Mouse (Mus musculus) adrenal gland, postnatal 0 days (tissue): Measurements from ENCODE around the gene Col20a1. TPM values are rescaled to one million over a fixed set of nuclear protein-coding genes. Genes with fewer than 3 reads are reported as not detected.

Source experiments
- polyA plus RNA-seq: library from polyadenylated mRNA; unstranded; fragments of >200 nt; fragmentation: Nextera tagmentation; extraction: Ambion mirVana; gene quantifications from 2 replicates; pipeline ENCODE4 v1.2.1, GENCODE M21; 2015

The Col20a1 gene
- polyA plus RNA-seq = 2.3 and 3.7 TPM in 2 replicates

GRCm38 (mm10) chr2:180986449-180986848 is at the start of gene Col20a1:
Gene Col20a1, plus strand, starts transcription at chr2:180986535.

GRCm38 (mm10) chr2:180954061-180955047 is 32.0 kb upstream of the Col20a1 start, which contains the start of gene Nkain4:
Gene Nkain4, minus strand, starts transcription at chr2:180954699.

GRCm38 (mm10) chr2:180967010-180967763 is 19.1 kb upstream of the Col20a1 start, which contains the start of gene Arfgap1:
Gene Arfgap1, plus strand, starts transcription at chr2:180967225.

GRCm38 (mm10) chr2:181043437-181043836 is 57.1 kb downstream of the Col20a1 start, which contains the start of gene Chrna4:
Gene Chrna4, minus strand, starts transcription at chr2:181043546.

Other genes with a start within 250 kb of the Col20a1 start
- gene Bhlhe23, start 209.6 kb upstream of the Col20a1 start, polyA plus RNA-seq = not detected in 2 replicates
- gene Ythdf1, start 65.6 kb upstream of the Col20a1 start, polyA plus RNA-seq = 30.7 and 37.8 TPM in 2 replicates
- 0.24 TPM in 1 of 2 replicates, not detected in the other for gene Birc7, start 57.5 kb upstream of the Col20a1 start, polyA plus RNA-seq
- gene Nkain4, start 31.8 kb upstream of the Col20a1 start, polyA plus RNA-seq = 41.6 and 66.4 TPM in 2 replicates
- 44.6 and 60.0 TPM in 2 replicates for gene Arfgap1, start 19.3 kb upstream of the Col20a1 start, polyA plus RNA-seq
- gene Chrna4, start 57.0 kb downstream of the Col20a1 start, polyA plus RNA-seq = 3.1 and 5.4 TPM in 2 replicates
- gene Kcnq2, start 148.8 kb downstream of the Col20a1 start, polyA plus RNA-seq = 3.5 and 8.4 TPM in 2 replicates
- gene Eef1a2, start 170.5 kb downstream of the Col20a1 start, polyA plus RNA-seq = 2.8 and 7.1 TPM in 2 replicates
- 216 TPM in 2 replicates for gene Ppdpf, start 200.7 kb downstream of the Col20a1 start, polyA plus RNA-seq
- 0.05 TPM in 1 of 2 replicates, not detected in the other for gene Ptk6, start 216.3 kb downstream of the Col20a1 start, polyA plus RNA-seq
- gene Srms, start 226.7 kb downstream of the Col20a1 start, polyA plus RNA-seq = 0.25 and 0.57 TPM in 2 replicates
- gene Fndc11, start 233.5 kb downstream of the Col20a1 start, polyA plus RNA-seq = 0.41 TPM in 1 of 2 replicates, not detected in the other